Mouse (Mus musculus) kidney, embryonic 15.5 days (tissue): ENCODE results near the gene Ldb2. TPM values are rescaled to one million over a fixed set of nuclear protein-coding genes. Genes with fewer than 3 reads are reported as not detected.

Experiments
- ATAC-seq: fragments of 200-750 bp; cut with Nextera tagmentation; replicated peaks from 2 replicates; pipeline ENCODE4 v1.8.0; 2017; ENCODE audit warnings: moderate TSS enrichment; ENCODE audit not compliant: low FRiP score
- H3K27ac ChIP-seq: fragments of 300-500 bp; sonication (generic); 2 replicates; pipeline ENCODE4 v1.5.1; 2015; ENCODE audit warnings: mild to moderate bottlenecking, inconsistent platforms
- H3K27me3 ChIP-seq: fragments of 300-500 bp; sonication (generic); 2 replicates; pipeline ENCODE4 v1.6.1; 2015; ENCODE audit warnings: inconsistent platforms
- H3K36me3 ChIP-seq: fragments of 300-500 bp; sonication (generic); 2 replicates; pipeline ENCODE4 v1.6.1; 2015; ENCODE audit warnings: inconsistent platforms
- H3K4me1 ChIP-seq: fragments of 300-500 bp; sonication (generic); 2 replicates; pipeline ENCODE4 v1.6.1; 2015; ENCODE audit warnings: inconsistent platforms
- H3K4me2 ChIP-seq: fragments of 300-500 bp; sonication (generic); 2 replicates; pipeline ENCODE4 v1.6.1; 2015; ENCODE audit warnings: moderate library complexity, mild to moderate bottlenecking, inconsistent platforms
- H3K4me3 ChIP-seq: fragments of 300-500 bp; sonication (generic); replicated peaks from 2 replicates; pipeline ENCODE4 v1.5.1; 2015; ENCODE audit warnings: mild to moderate bottlenecking, inconsistent platforms
- H3K9ac ChIP-seq: fragments of 300-500 bp; sonication (generic); 2 replicates; pipeline ENCODE4 v1.6.1; 2015; ENCODE audit warnings: mild to moderate bottlenecking, inconsistent platforms
- H3K9me3 ChIP-seq: fragments of 300-500 bp; sonication (generic); replicated peaks from 2 replicates; pipeline ENCODE4 v1.6.1; 2016; ENCODE audit warnings: inconsistent platforms
- WGBS: fragments of 180-500 bp; shearing (Covaris S2); methylation state at CpG from one replicate; pipeline ENCODE4 v1.1.7; 2015; ENCODE audit warnings: mixed read lengths; 5-methylcytosine and 5-hydroxymethylcytosine counted together
- polyA plus RNA-seq: library from polyadenylated mRNA; unstranded; fragments of >200 nt; fragmentation: Nextera tagmentation; extraction: Ambion mirVana; gene quantifications from 2 replicates; pipeline ENCODE4 v1.2.1, GENCODE M21; 2015

Ldb2 gene
- polyA plus RNA-seq, 1 experiment from 2014 or later = 89.7 TPM

GRCm38 (mm10) chr5:44713181-44713789, 86.2 kb downstream of the Ldb2 start:
- Histone ChIP-seq H3K27me3 (no peaks in the 10 kb centered on the region), H3K9me3 (no peaks in the 10 kb centered on the region), H3K4me1 (0 out of 2 replicates have a peak, but pooled peaks cover 6% of the 10 kb centered on the region), H3K36me3 (no peaks in the 10 kb centered on the region), H3K4me2 (no peak overlapping the region), H3K27ac (no peak overlapping the region), H3K9ac (no peak overlapping the region), H3K4me3 (no peak overlapping the region)
- no peak for ATAC-seq
- WGBS = 40% methylated on average over 5 of the region's 5 CpGs

- no peaks in the 10 kb centered on the region for H3K9me3 ChIP-seq
- 65% methylated on average over 5 of the region's 5 CpGs for WGBS
Observed at GRCm38 (mm10) chr5:44711211-44711610, 88.3 kb downstream of the Ldb2 start.

GRCm38 (mm10) chr5:44710132-44710871, 89.2 kb downstream of the Ldb2 start:
- no peak for ATAC-seq
- H3K9me3 ChIP-seq = no peaks in the 10 kb centered on the region
- no peak overlapping the region for H3K27ac ChIP-seq
- 0 out of 2 replicates have a peak, but pooled peaks cover 6% of the 10 kb centered on the region for H3K4me1 ChIP-seq
- H3K4me3 ChIP-seq = no peak overlapping the region
- H3K4me2 ChIP-seq = no peak overlapping the region
- no peak overlapping the region for H3K9ac ChIP-seq
- WGBS = 69% methylated on average over 4 of the region's 4 CpGs
- no peaks in the 10 kb centered on the region for H3K27me3 ChIP-seq
- no peaks in the 10 kb centered on the region for H3K36me3 ChIP-seq

More at GRCm38 (mm10) chr5:44711211-44711610, 88.3 kb downstream of the Ldb2 start:
- ATAC-seq = no peak
- Histone ChIP-seq H3K27me3 (no peaks in the 10 kb centered on the region), H3K4me1 (0 out of 2 replicates have a peak, but pooled peaks cover 6% of the 10 kb centered on the region), H3K27ac (no peak overlapping the region), H3K4me2 (no peak overlapping the region), H3K9ac (no peak overlapping the region), H3K4me3 (no peak overlapping the region), H3K36me3 (no peaks in the 10 kb centered on the region)

- no peaks in the 10 kb centered on the region for H3K27me3 ChIP-seq
- no peaks in the 10 kb centered on the region for H3K36me3 ChIP-seq
- H3K4me3 ChIP-seq = no peak overlapping the region
- H3K27ac ChIP-seq = 0 out of 2 replicates have a peak overlapping the region, but pooled peaks have one; percentile 32
- 70% methylated on average over 2 of the region's 2 CpGs for WGBS
- no peak overlapping the region for H3K9ac ChIP-seq
- no peak for ATAC-seq
- H3K4me2 ChIP-seq = no peak overlapping the region
- no peaks in the 10 kb centered on the region for H3K9me3 ChIP-seq
- H3K4me1 ChIP-seq = 0 out of 2 replicates have a peak, but pooled peaks cover 2% of the 10 kb centered on the region
Observed at GRCm38 (mm10) chr5:44709276-44709675, 90.2 kb downstream of the Ldb2 start.

- WGBS = 78% methylated on average over 3 of the region's 3 CpGs
- ATAC-seq = no peak
- Histone ChIP-seq H3K4me3 (no peak overlapping the region), H3K9ac (no peak overlapping the region), H3K4me2 (no peak overlapping the region), H3K9me3 (no peaks in the 10 kb centered on the region), H3K36me3 (no peaks in the 10 kb centered on the region), H3K4me1 (no peaks in the 10 kb centered on the region), H3K27me3 (no peaks in the 10 kb centered on the region), H3K27ac (peak overlapping the region; percentile 68; the same call in 1 of the 2 replicates)
Observed at GRCm38 (mm10) chr5:44707946-44708345, 91.5 kb downstream of the Ldb2 start.

GRCm38 (mm10) chr5:44706997-44707698, 92.3 kb downstream of the Ldb2 start:
- H3K9ac ChIP-seq = no peak overlapping the region
- peak; percentile 52 for ATAC-seq
- 58% methylated on average over 6 of the region's 6 CpGs for WGBS
- H3K9me3 ChIP-seq = no peaks in the 10 kb centered on the region
- H3K27ac ChIP-seq = peak overlapping the region; percentile 68
- no peak overlapping the region for H3K4me2 ChIP-seq
- no peak overlapping the region for H3K4me3 ChIP-seq
- no peaks in the 10 kb centered on the region for H3K36me3 ChIP-seq
- no peaks in the 10 kb centered on the region for H3K27me3 ChIP-seq
- no peaks in the 10 kb centered on the region for H3K4me1 ChIP-seq

- Histone ChIP-seq H3K4me2 (no peak overlapping the region), H3K9me3 (no peaks in the 10 kb centered on the region), H3K27me3 (no peaks in the 10 kb centered on the region), H3K27ac (no peak overlapping the region), H3K4me3 (no peak overlapping the region), H3K36me3 (no peaks in the 10 kb centered on the region; the same call in 1 of the 2 replicates), H3K9ac (no peak overlapping the region), H3K4me1 (0 out of 2 replicates have a peak, but pooled peaks cover 3% of the 10 kb centered on the region)
- WGBS = 88% methylated on average over 3 of the region's 3 CpGs
- no peak for ATAC-seq
Observed at GRCm38 (mm10) chr5:44697993-44698392, 101.5 kb downstream of the Ldb2 start.

GRCm38 (mm10) chr5:44696548-44696947, 102.9 kb downstream of the Ldb2 start:
- Histone ChIP-seq H3K27ac (no peak overlapping the region), H3K4me1 (0 out of 2 replicates have a peak, but pooled peaks cover 3% of the 10 kb centered on the region), H3K9ac (no peak overlapping the region), H3K9me3 (no peaks in the 10 kb centered on the region), H3K4me3 (no peak overlapping the region), H3K4me2 (no peak overlapping the region), H3K27me3 (no peaks in the 10 kb centered on the region), H3K36me3 (no peaks in the 10 kb centered on the region; the same call in 1 of the 2 replicates)
- ATAC-seq = no peak
- WGBS = 77% methylated on average over 7 of the region's 7 CpGs

GRCm38 (mm10) chr5:44693674-44694073, 105.8 kb downstream of the Ldb2 start:
- no peak overlapping the region for H3K9ac ChIP-seq
- WGBS = 73% methylated on average over 5 of the region's 5 CpGs
- H3K4me1 ChIP-seq = 0 out of 2 replicates have a peak, but pooled peaks cover 7% of the 10 kb centered on the region
- no peak overlapping the region for H3K4me2 ChIP-seq
- no peaks in the 10 kb centered on the region for H3K9me3 ChIP-seq
- H3K27me3 ChIP-seq = no peaks in the 10 kb centered on the region
- ATAC-seq = no peak
- no peak overlapping the region for H3K4me3 ChIP-seq
- H3K27ac ChIP-seq = no peak overlapping the region
- H3K36me3 ChIP-seq = no peaks in the 10 kb centered on the region

GRCm38 (mm10) chr5:44686344-44686743, 113.1 kb downstream of the Ldb2 start:
- no peak overlapping the region for H3K4me2 ChIP-seq
- H3K27me3 ChIP-seq = no peaks in the 10 kb centered on the region
- H3K27ac ChIP-seq = peak overlapping the region; percentile 32; the same call in 1 of the 2 replicates
- ATAC-seq = no peak; the same call in 1 of the 2 replicates
- H3K9me3 ChIP-seq = no peaks in the 10 kb centered on the region
- no peak overlapping the region for H3K9ac ChIP-seq
- H3K4me3 ChIP-seq = no peak overlapping the region
- WGBS = 59% methylated on average over 6 of the region's 6 CpGs
- 0 out of 2 replicates have a peak, but pooled peaks cover 9% of the 10 kb centered on the region for H3K4me1 ChIP-seq
- H3K36me3 ChIP-seq = no peaks in the 10 kb centered on the region

GRCm38 (mm10) chr5:44681054-44681638, 118.3 kb downstream of the Ldb2 start:
- peaks cover 13% of the 10 kb centered on the region for H3K4me1 ChIP-seq
- no peaks in the 10 kb centered on the region for H3K9me3 ChIP-seq
- H3K27ac ChIP-seq = peak overlapping the region; percentile 15; the same call in 1 of the 2 replicates
- no peaks in the 10 kb centered on the region for H3K27me3 ChIP-seq
- no peak overlapping the region for H3K4me3 ChIP-seq
- WGBS = 83% methylated on average over 3 of the region's 3 CpGs
- no peak overlapping the region for H3K4me2 ChIP-seq
- H3K9ac ChIP-seq = no peak overlapping the region
- no peaks in the 10 kb centered on the region for H3K36me3 ChIP-seq
- ATAC-seq = no peak
